Mouse (Mus musculus) hindbrain, postnatal 0 days (tissue): ENCODE measurements around the gene Ubfd1. TPM values are rescaled to one million over a fixed set of nuclear protein-coding genes. Genes with fewer than 3 reads are reported as not detected.
A peak's percentile ranks its signal among the peaks of the same experiment; 100 is the strongest.

Experiments used
- ATAC-seq: fragments of 200-750 bp; cut with Nextera tagmentation; 2 replicates; pipeline ENCODE4 v1.8.0; 2017; ENCODE audit warnings: mild to moderate bottlenecking, moderate TSS enrichment, moderate library complexity
- DNase-seq: peaks from one replicate; pipeline ENCODE4 v3.0.0-alpha.2; 2015; ENCODE audit warnings: low spot score
- H3K27ac ChIP-seq: fragments of 300-500 bp; sonication (generic); 2 replicates; pipeline ENCODE4 v1.5.1; 2014; ENCODE audit warnings: mild to moderate bottlenecking
- H3K27me3 ChIP-seq: fragments of 300-500 bp; sonication (generic); 2 replicates; pipeline ENCODE4 v1.6.1; 2014; ENCODE audit warnings: low read length, mixed read lengths; ENCODE audit not compliant: insufficient read depth
- H3K36me3 ChIP-seq: fragments of 300-500 bp; sonication (generic); 2 replicates; pipeline ENCODE4 v1.6.1; 2014; ENCODE audit warnings: low read length, mixed read lengths; ENCODE audit not compliant: insufficient read depth
- H3K4me1 ChIP-seq: fragments of 300-500 bp; sonication (generic); 2 replicates; pipeline ENCODE4 v1.6.1; 2014; ENCODE audit warnings: antibody characterized with exemption, low read length, mixed read lengths; ENCODE audit not compliant: insufficient read depth
- H3K4me2 ChIP-seq: fragments of 300-500 bp; sonication (generic); 2 replicates; pipeline ENCODE4 v1.6.1; 2014; ENCODE audit warnings: low read depth, mild to moderate bottlenecking, low read length, moderate library complexity, mixed read lengths
- H3K4me3 ChIP-seq: fragments of 300-500 bp; sonication (generic); 2 replicates; pipeline ENCODE4 v1.5.1; 2014; ENCODE audit warnings: low read length
- H3K9ac ChIP-seq: fragments of 300-500 bp; sonication (generic); replicated peaks from 2 replicates; pipeline ENCODE4 v1.6.1; 2014; ENCODE audit warnings: mild to moderate bottlenecking, low read length, moderate library complexity, mixed read lengths
- H3K9me3 ChIP-seq: fragments of 300-500 bp; sonication (generic); 2 replicates; pipeline ENCODE4 v1.6.1; 2016; ENCODE audit warnings: low read length, mixed read lengths
- CTCF ChIP-seq: IDR thresholded peaks from 2 replicates; pipeline ENCODE4 v1.5.1; 2016; ENCODE audit warnings: antibody characterized with exemption, control low read depth, low read depth
- WGBS: fragments of 180-500 bp; shearing (Covaris S2); extraction: QIAGEN DNeasy Blood & Tissue Kit; methylation state at CpG from one replicate; pipeline ENCODE4 v1.1.7; 2014; 5-methylcytosine and 5-hydroxymethylcytosine counted together
- polyA plus RNA-seq: library from polyadenylated mRNA; unstranded; fragments of >200 nt; fragmentation: Nextera tagmentation; extraction: Ambion mirVana; gene quantifications from 2 replicates; pipeline ENCODE4 v1.2.1, GENCODE M21; 2015
- total RNA-seq: library from RNA; depleted of rRNA; stranded (reverse); fragments of >200 nt; gene quantifications from 2 replicates; pipeline ENCODE4 v1.2.3, GENCODE M21; 2014

The Ubfd1 gene
- total and polyA plus RNA-seq, 2 experiments from 2014 or later = 60.7 to 130 TPM

- TF ChIP-seq CTCF = peak; percentile 28; the same call in 1 of the 2 replicates
- H3K27me3 ChIP-seq = no peaks in the 10 kb centered on the region
- 52% methylated on average over 2 of the region's 2 CpGs for WGBS
- no peak overlapping the region for H3K27ac ChIP-seq
- no peak overlapping the region for H3K4me2 ChIP-seq
- H3K4me1 ChIP-seq = no peaks in the 10 kb centered on the region
- ATAC-seq = no peak
- no peak for DNase-seq
- no peaks in the 10 kb centered on the region for H3K9me3 ChIP-seq
- H3K9ac ChIP-seq = no peak overlapping the region
- no peaks in the 10 kb centered on the region; the same call in 1 of the 2 replicates for H3K36me3 ChIP-seq
- no peak overlapping the region for H3K4me3 ChIP-seq
Measured at GRCm38 (mm10) chr7:122034348-122034747, 32.6 kb upstream of the Ubfd1 start.

GRCm38 (mm10) chr7:122044106-122044505 is 22.9 kb upstream of the Ubfd1 start:
- H3K36me3 ChIP-seq = no peaks in the 10 kb centered on the region; the same call in 1 of the 2 replicates
- no peak for TF ChIP-seq CTCF
- ATAC-seq (no peak), DNase-seq (no peak)
- no peak overlapping the region for H3K27ac ChIP-seq
- H3K27me3 ChIP-seq = no peaks in the 10 kb centered on the region
- H3K4me1 ChIP-seq = no peaks in the 10 kb centered on the region
- no peaks in the 10 kb centered on the region for H3K9me3 ChIP-seq
- 91% methylated on average over 8 of the region's 8 CpGs for WGBS
- no peak overlapping the region for H3K4me3 ChIP-seq
- no peak overlapping the region for H3K9ac ChIP-seq
- H3K4me2 ChIP-seq = no peak overlapping the region

- DNase-seq = no peak
- Histone ChIP-seq H3K4me2 (no peak overlapping the region), H3K36me3 (no peaks in the 10 kb centered on the region; the same call in 1 of the 2 replicates), H3K9me3 (no peaks in the 10 kb centered on the region), H3K4me3 (no peak overlapping the region), H3K4me1 (no peaks in the 10 kb centered on the region), H3K9ac (no peak overlapping the region), H3K27me3 (no peaks in the 10 kb centered on the region), H3K27ac (no peak overlapping the region)
- no peak for TF ChIP-seq CTCF
- ATAC-seq = no peak
- WGBS = 84% methylated on average over 4 of the region's 4 CpGs
Measured at GRCm38 (mm10) chr7:122045181-122045634, 21.8 kb upstream of the Ubfd1 start.

- Histone ChIP-seq H3K36me3 (no peaks in the 10 kb centered on the region; the same call in 1 of the 2 replicates), H3K4me2 (no peak overlapping the region), H3K27me3 (no peaks in the 10 kb centered on the region), H3K27ac (no peak overlapping the region), H3K4me1 (no peaks in the 10 kb centered on the region), H3K4me3 (no peak overlapping the region), H3K9me3 (no peaks in the 10 kb centered on the region), H3K9ac (no peak overlapping the region)
- TF ChIP-seq CTCF = no peak
- DNase-seq (no peak), ATAC-seq (no peak)
- 100% methylated on average over 1 of the region's 1 CpGs for WGBS
Measured at GRCm38 (mm10) chr7:122045711-122046110, 21.3 kb upstream of the Ubfd1 start.

GRCm38 (mm10) chr7:122046813-122047212 is 20.2 kb upstream of the Ubfd1 start:
- Histone ChIP-seq H3K36me3 (no peaks in the 10 kb centered on the region; the same call in 1 of the 2 replicates), H3K4me2 (no peak overlapping the region), H3K4me1 (no peaks in the 10 kb centered on the region), H3K27me3 (no peaks in the 10 kb centered on the region), H3K9ac (no peak overlapping the region), H3K4me3 (no peak overlapping the region), H3K27ac (no peak overlapping the region), H3K9me3 (no peaks in the 10 kb centered on the region)
- ATAC-seq (no peak), DNase-seq (no peak)
- WGBS = 94% methylated on average over 2 of the region's 2 CpGs
- TF ChIP-seq CTCF = no peak

- H3K9ac ChIP-seq = no peak overlapping the region
- H3K36me3 ChIP-seq = no peaks in the 10 kb centered on the region; the same call in 1 of the 2 replicates
- 96% methylated on average over 9 of the region's 9 CpGs for WGBS
- no peaks in the 10 kb centered on the region for H3K9me3 ChIP-seq
- no peak overlapping the region for H3K4me2 ChIP-seq
- ATAC-seq (no peak), DNase-seq (no peak)
- TF ChIP-seq CTCF = no peak
- H3K4me3 ChIP-seq = no peak overlapping the region
- no peaks in the 10 kb centered on the region for H3K27me3 ChIP-seq
- no peak overlapping the region for H3K27ac ChIP-seq
- no peaks in the 10 kb centered on the region for H3K4me1 ChIP-seq
Measured at GRCm38 (mm10) chr7:122048191-122048590, 18.8 kb upstream of the Ubfd1 start.

- no peaks in the 10 kb centered on the region for H3K9me3 ChIP-seq
- H3K4me3 ChIP-seq = no peak overlapping the region
- H3K27ac ChIP-seq = no peak overlapping the region
- H3K27me3 ChIP-seq = no peaks in the 10 kb centered on the region
- peaks cover 6% of the 10 kb centered on the region; the same call in 1 of the 2 replicates for H3K36me3 ChIP-seq
- ATAC-seq (no peak), DNase-seq (no peak)
- no peak for TF ChIP-seq CTCF
- no peak overlapping the region for H3K9ac ChIP-seq
- WGBS = 79% methylated on average over 1 of the region's 1 CpGs
- H3K4me2 ChIP-seq = no peak overlapping the region
- H3K4me1 ChIP-seq = no peaks in the 10 kb centered on the region
Measured at GRCm38 (mm10) chr7:122050834-122051233, 16.1 kb upstream of the Ubfd1 start.
